Mouse (Mus musculus) activated CD4-positive, CD25-positive, alpha-beta regulatory T cell, adult 9 weeks (primary cell): ENCODE results near the gene Mup7. TPM values are rescaled to one million over a fixed set of nuclear protein-coding genes. Genes with fewer than 3 reads are reported as not detected.

Experiments used
- polyA plus RNA-seq: library from polyadenylated mRNA; unstranded; fragments of 100-300 nt; shearing (Covaris generic); gene quantifications from one replicate; pipeline ENCODE4 v1.2.1, GENCODE M21; 2017

Gene Mup7
- not detected for polyA plus RNA-seq

GRCm38 (mm10) chr4:60070375-60070774 lies at the start of gene Mup7:
Gene Mup7 (minus strand): TSS chr4:60070475.

Other genes starting within 250 kb of the Mup7 start
- not detected for gene Slc46a2, start 155.4 kb downstream of the Mup7 start, polyA plus RNA-seq
- gene Mup4, start 109.8 kb downstream of the Mup7 start, polyA plus RNA-seq: not detected
- not detected for gene Mup6, start 106.2 kb downstream of the Mup7 start, polyA plus RNA-seq
- not detected for gene Mup2, start 83.8 kb upstream of the Mup7 start, polyA plus RNA-seq
- gene Mup8, start 152.1 kb upstream of the Mup7 start, polyA plus RNA-seq: not detected